ENCODE assay signal across 16 mouse cellular contexts in genomic region chr19:10691660-10692059, GRCm38 (mm10). TPM values are rescaled to one million over a fixed set of nuclear protein-coding genes. Genes with fewer than 3 reads are reported as not detected.
DNase-seq lines count a peak whose midpoint lies in the region; ATAC-seq and TF ChIP-seq lines count a peak whose summit lies in the region.
"Had no signal": no experiment of that assay in that cellular context is flagged by ENCODE, and none has a peak within 500 bp of the region (broad histone marks: within the 10 kb centered on the region; RNA-seq: fewer than 3 reads in every experiment).

No protein-coding gene starts in this region.

- H3K27me3 ChIP-seq in kidney, adult 2 months (replicated peaks; ENCODE audit: control insufficient read depth, insufficient read depth, low read length), result no peaks in the 10 kb centered on the region
- no peaks in the 10 kb centered on the region for H3K27me3 ChIP-seq in kidney, embryonic 15.5 days
- no peaks in the 10 kb centered on the region for H3K27me3 ChIP-seq in intestine, embryonic 16.5 days (replicated peaks; ENCODE audit: control insufficient read depth, insufficient read depth, low read length)
- H3K27me3 ChIP-seq: embryonic facial prominence, embryonic 12.5 days; heart, embryonic 12.5 days; limb, embryonic 12.5 days had no signal

- no peak overlapping the region for H3K9ac ChIP-seq in kidney, embryonic 15.5 days
- peak overlapping the region; percentile 5; the same call in 1 of the 2 replicates for H3K9ac ChIP-seq in intestine, embryonic 16.5 days (ENCODE audit: low read depth, low read length)
- H3K9ac ChIP-seq: embryonic facial prominence, embryonic 12.5 days; heart, embryonic 12.5 days had no signal

- H3K4me3 ChIP-seq in kidney, adult 2 months (ENCODE audit: insufficient read depth, low read depth, low read length), result no peak overlapping the region
- H3K4me3 ChIP-seq in kidney, embryonic 15.5 days (replicated peaks), result no peak overlapping the region
- no peak overlapping the region for H3K4me3 ChIP-seq in bone marrow macrophage, adult 2 months (ENCODE audit: insufficient read depth, low read length)
- no peak overlapping the region for H3K4me3 ChIP-seq in intestine, embryonic 16.5 days (ENCODE audit: low read length)
- H3K4me3 ChIP-seq: embryonic facial prominence, embryonic 12.5 days; heart, embryonic 12.5 days; limb, embryonic 12.5 days had no signal

- ATAC-seq in kidney, embryonic 15.5 days (replicated peaks; ENCODE audit: low FRiP score), result no peak
- ATAC-seq in intestine, embryonic 16.5 days, result no peak
- ATAC-seq in megakaryocyte progenitor cell, adult 5-6 weeks (replicated peaks; ENCODE audit: poor library complexity), result 0 out of 2 replicates have a peak, but pooled peaks have one; percentile 12

- DNase-seq in kidney, adult 2 months, result no peak
- no peak for DNase-seq in urinary bladder, postnatal 10 days (ENCODE audit: low spot score)
- DNase-seq in frontal cortex, adult 2 months (ENCODE audit: extremely low spot score in 1 of 2, low spot score in 1 of 2), result no peak
- no peak for DNase-seq in cerebellum, adult 9-11 months
- DNase-seq: cerebellum, adult 18-20 months had no signal

- no peak for TF ChIP-seq CTCF in kidney, adult 2 months (conservative IDR thresholded peaks at IDR 0.05; ENCODE audit: insufficient read depth, insufficient read length, low read depth, low read length)
- TF ChIP-seq CTCF in bone marrow macrophage, adult 2 months (IDR thresholded peaks at IDR 0.05; ENCODE audit: low read depth, low read length), result no peak

- TF ChIP-seq POLR2A in kidney, adult 2 months (IDR thresholded peaks at IDR 0.05; ENCODE audit: low read depth, low read length), result no peak
- no peak for TF ChIP-seq POLR2A in bone marrow macrophage, adult 2 months (IDR thresholded peaks at IDR 0.05; ENCODE audit: borderline replicate concordance, low read depth, low read length)

- no peaks in the 10 kb centered on the region for H3K9me3 ChIP-seq in kidney, embryonic 15.5 days (replicated peaks)
- no peaks in the 10 kb centered on the region for H3K9me3 ChIP-seq in intestine, embryonic 16.5 days (ENCODE audit: control insufficient read depth, low read length)
- H3K9me3 ChIP-seq: embryonic facial prominence, embryonic 12.5 days; heart, embryonic 12.5 days; limb, embryonic 12.5 days had no signal

- WGBS in kidney, adult 2 months, result 68% methylated on average over 3 of the region's 3 CpGs
- 83% methylated on average over 3 of the region's 3 CpGs for WGBS in kidney, embryonic 15.5 days
- WGBS in intestine, embryonic 16.5 days, result 72% methylated on average over 3 of the region's 3 CpGs

- peaks cover 45% of the 10 kb centered on the region for H3K4me1 ChIP-seq in kidney, adult 2 months (ENCODE audit: control insufficient read depth, insufficient read depth, low read length)
- H3K4me1 ChIP-seq in kidney, embryonic 15.5 days, result peaks cover 42% of the 10 kb centered on the region
- H3K4me1 ChIP-seq in bone marrow macrophage, adult 2 months (ENCODE audit: control insufficient read depth, insufficient read depth, low read length), result peaks cover 61% of the 10 kb centered on the region
- peaks cover 48% of the 10 kb centered on the region for H3K4me1 ChIP-seq in intestine, embryonic 16.5 days (ENCODE audit: control insufficient read depth, insufficient read depth, low read length)

- no peak overlapping the region for H3K4me2 ChIP-seq in kidney, embryonic 15.5 days
- H3K4me2 ChIP-seq in intestine, embryonic 16.5 days (ENCODE audit: low read depth, low read length), result no peak overlapping the region
- H3K4me2 ChIP-seq: embryonic facial prominence, embryonic 12.5 days; heart, embryonic 12.5 days; midbrain, embryonic 11.5 days had no signal

- H3K27ac ChIP-seq in kidney, adult 2 months (ENCODE audit: insufficient read depth, low read depth, low read length), result peak overlapping the region; percentile 93
- H3K27ac ChIP-seq in kidney, embryonic 15.5 days, result no peak overlapping the region
- H3K27ac ChIP-seq in bone marrow macrophage, adult 2 months (ENCODE audit: insufficient read depth, low read depth, low read length), result peak overlapping the region; percentile 55
- peak overlapping the region; percentile 80 for H3K27ac ChIP-seq in intestine, embryonic 16.5 days (ENCODE audit: low read length)
- H3K27ac ChIP-seq: embryonic facial prominence, embryonic 12.5 days; limb, embryonic 12.5 days had no signal

- H3K36me3 ChIP-seq in kidney, adult 2 months (ENCODE audit: control insufficient read depth, insufficient read depth, low read length), result no peaks in the 10 kb centered on the region
- H3K36me3 ChIP-seq in kidney, embryonic 15.5 days, result 0 out of 2 replicates have a peak, but pooled peaks cover 3% of the 10 kb centered on the region
- no peaks in the 10 kb centered on the region for H3K36me3 ChIP-seq in intestine, embryonic 16.5 days (ENCODE audit: control insufficient read depth, insufficient read depth, low read length)
- H3K36me3 ChIP-seq: embryonic facial prominence, embryonic 12.5 days; heart, embryonic 12.5 days; limb, embryonic 12.5 days had no signal

RNA-seq across cellular contexts. Expression of gene Vps37c, which starts 3.1 kb away (rescaled TPM):
- polyA plus RNA-seq in kidney, adult 2 months (2012; rRNA removed), result 30.0 and 32.1 TPM in 2 replicates
- 29.7 and 31.7 TPM in 2 replicates for polyA plus RNA-seq in kidney, embryonic 15.5 days (2015; fragmentation: Nextera tagmentation; extraction: Ambion mirVana)
- 39.9 and 41.7 TPM in 2 replicates for polyA plus RNA-seq in bone marrow macrophage, adult 2 months (2012; ENCODE audit: insufficient read depth, insufficient read length, missing spikeins)
- 36.2 and 37.6 TPM in 2 replicates for polyA plus RNA-seq in intestine, embryonic 16.5 days (2015; fragmentation: Nextera tagmentation; extraction: Ambion mirVana)
- total RNA-seq in megakaryocyte progenitor cell, adult 5-6 weeks (2015), result 17.6 and 21.0 TPM in 2 replicates
- total RNA-seq in megakaryocyte progenitor cell, adult 5-6 weeks (2017), result 14.7 and 15.2 TPM in 2 replicates
- polyA plus RNA-seq in frontal cortex, adult 2 months (2012; rRNA removed), result 22.6 and 25.1 TPM in 2 replicates

RNA-seq across cellular contexts. Expression of gene Pga5, which starts 13.8 kb away (rescaled TPM):
- 0.80 and 1.0 TPM in 2 replicates for polyA plus RNA-seq in kidney, adult 2 months (2012; rRNA removed)
- not detected in 2 replicates for polyA plus RNA-seq in kidney, embryonic 15.5 days (2015; fragmentation: Nextera tagmentation; extraction: Ambion mirVana)
- not detected in 2 replicates for polyA plus RNA-seq in bone marrow macrophage, adult 2 months (2012; ENCODE audit: insufficient read depth, insufficient read length, missing spikeins)
- 0.71 and 0.78 TPM in 2 replicates for polyA plus RNA-seq in intestine, embryonic 16.5 days (2015; fragmentation: Nextera tagmentation; extraction: Ambion mirVana)
- total RNA-seq in megakaryocyte progenitor cell, adult 5-6 weeks (2015), result not detected in 2 replicates
- not detected in 2 replicates for total RNA-seq in megakaryocyte progenitor cell, adult 5-6 weeks (2017)
- polyA plus RNA-seq in frontal cortex, adult 2 months (2012; rRNA removed), result 0.17 and 0.46 TPM in 2 replicates
- polyA plus RNA-seq: embryonic facial prominence, embryonic 12.5 days; heart, embryonic 12.5 days; intestine, embryonic 14.5 days; limb, embryonic 12.5 days; midbrain, embryonic 11.5 days; neural tube, embryonic 14.5 days had no signal

RNA-seq across cellular contexts. Expression of gene Cd5, which starts 47.1 kb away (rescaled TPM):
- polyA plus RNA-seq in kidney, adult 2 months (2012; rRNA removed), result 0.33 and 3.3 TPM in 2 replicates
- 0.34 and 0.82 TPM in 2 replicates for polyA plus RNA-seq in kidney, embryonic 15.5 days (2015; fragmentation: Nextera tagmentation; extraction: Ambion mirVana)
- not detected in 2 replicates for polyA plus RNA-seq in bone marrow macrophage, adult 2 months (2012; ENCODE audit: insufficient read depth, insufficient read length, missing spikeins)
- polyA plus RNA-seq in intestine, embryonic 16.5 days (2015; fragmentation: Nextera tagmentation; extraction: Ambion mirVana), result 0.17 TPM in 1 of 2 replicates, not detected in the other
- total RNA-seq in megakaryocyte progenitor cell, adult 5-6 weeks (2015), result 0.05 TPM in 1 of 2 replicates, not detected in the other
- 0.61 TPM in 1 of 2 replicates, not detected in the other for total RNA-seq in megakaryocyte progenitor cell, adult 5-6 weeks (2017)
- 0.14 and 0.17 TPM in 2 replicates for polyA plus RNA-seq in frontal cortex, adult 2 months (2012; rRNA removed)
- total RNA-seq: ES-E14 had no signal
- polyA plus RNA-seq: intestine, embryonic 14.5 days had no signal

RNA-seq across cellular contexts. Expression of gene Vwce, which starts 57.6 kb away (rescaled TPM):
- polyA plus RNA-seq in kidney, adult 2 months (2012; rRNA removed), result 15.3 and 17.3 TPM in 2 replicates
- polyA plus RNA-seq in kidney, embryonic 15.5 days (2015; fragmentation: Nextera tagmentation; extraction: Ambion mirVana), result 3.0 and 3.2 TPM in 2 replicates
- not detected in 2 replicates for polyA plus RNA-seq in bone marrow macrophage, adult 2 months (2012; ENCODE audit: insufficient read depth, insufficient read length, missing spikeins)
- polyA plus RNA-seq in intestine, embryonic 16.5 days (2015; fragmentation: Nextera tagmentation; extraction: Ambion mirVana), result 4.8 and 5.5 TPM in 2 replicates
- total RNA-seq in megakaryocyte progenitor cell, adult 5-6 weeks (2015), result 0.10 TPM in 2 replicates
- 0.51 TPM in 1 of 2 replicates, not detected in the other for total RNA-seq in megakaryocyte progenitor cell, adult 5-6 weeks (2017)
- 0.99 and 1.4 TPM in 2 replicates for polyA plus RNA-seq in frontal cortex, adult 2 months (2012; rRNA removed)
